Mouse (Mus musculus) lung, postnatal 0 days (tissue): ENCODE data around the gene Ccdc57.

Experiments
- CTCF ChIP-seq: IDR thresholded peaks from 2 replicates; pipeline ENCODE4 v1.5.1; 2016; ENCODE audit warnings: antibody characterized with exemption, mild to moderate bottlenecking
- EP300 ChIP-seq: IDR thresholded peaks from 2 replicates; pipeline ENCODE4 v1.6.1; 2016; ENCODE audit warnings: antibody characterized with exemption, mild to moderate bottlenecking, control low read depth

DNA sequence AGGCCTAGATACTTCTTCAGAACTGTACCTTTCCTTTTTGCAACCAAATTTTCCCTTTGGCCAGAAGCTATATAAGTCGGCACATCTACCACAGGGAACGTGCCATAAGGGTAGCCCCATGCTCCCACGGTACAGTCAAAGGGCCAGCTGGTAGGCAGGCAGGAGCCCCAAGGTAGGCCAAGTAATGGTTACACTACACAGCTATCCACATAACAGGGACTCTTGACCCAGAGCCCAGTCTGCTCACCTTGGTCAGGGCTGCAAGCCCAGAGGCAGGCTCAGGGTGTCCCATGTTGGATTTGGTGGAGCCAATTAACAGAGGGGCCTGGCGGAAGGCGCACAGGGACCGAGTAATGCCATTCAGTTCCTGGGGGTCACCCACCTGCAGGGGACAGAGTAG lies 113.1 kb downstream of the Ccdc57 start:
- TF ChIP-seq CTCF (no peak), EP300 (no peak)
